Mouse (Mus musculus): Measurements from ENCODE around the gene Zfp282. TPM values are rescaled to one million over a fixed set of nuclear protein-coding genes. Genes with fewer than 3 reads are reported as not detected.
A peak's percentile ranks its signal among the peaks of the same experiment; 100 is the strongest.
"Not testable (repeated sequence)": the region's sequence is repeated elsewhere in the genome, so short reads cannot be mapped to it uniquely, and the experiment has no call there.

Gene Zfp282
- polyA plus RNA-seq, 1 experiment from 2014 or later = 26.5 TPM

DNA sequence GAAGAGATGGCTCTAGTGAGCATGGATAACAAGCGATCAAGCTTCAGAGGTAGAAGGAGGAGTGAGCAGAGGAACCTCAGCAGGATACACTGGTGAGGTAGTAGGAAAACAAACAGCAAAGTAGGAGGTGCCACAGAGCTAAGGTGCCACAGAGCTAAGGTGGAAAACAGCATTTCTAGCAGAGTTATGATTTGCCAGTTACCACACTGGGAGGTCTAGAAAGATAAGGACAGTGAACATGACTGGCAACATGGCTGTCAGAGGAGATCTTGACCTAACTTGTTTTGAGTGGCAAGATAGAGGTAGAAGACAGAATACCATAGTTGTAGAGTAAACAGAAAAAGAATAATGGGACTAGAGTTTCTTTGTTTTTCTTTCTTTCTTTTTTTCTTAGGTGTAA is 34.7 kb upstream of the Zfp282 start:
- no peaks in the 10 kb centered on the region for H3K9me3 ChIP-seq
- H3K4me2 ChIP-seq = no peak overlapping the region
- H3K4me1 ChIP-seq (replicated peaks) = no peaks in the 10 kb centered on the region
- no peak for ATAC-seq (ENCODE audit: insufficient number of reproducible peaks, insufficient read depth, low FRiP score, low TSS enrichment, low read depth)
- no peak overlapping the region for H3K9ac ChIP-seq (replicated peaks)
- no peak overlapping the region for H3K27ac ChIP-seq
- no peaks in the 10 kb centered on the region for H3K27me3 ChIP-seq
- H3K4me3 ChIP-seq (replicated peaks) = no peak overlapping the region
- 92% methylated on average over 1 of the region's 1 CpGs for WGBS
- peaks cover 14% of the 10 kb centered on the region; the same call in 1 of the 2 replicates for H3K36me3 ChIP-seq

DNA sequence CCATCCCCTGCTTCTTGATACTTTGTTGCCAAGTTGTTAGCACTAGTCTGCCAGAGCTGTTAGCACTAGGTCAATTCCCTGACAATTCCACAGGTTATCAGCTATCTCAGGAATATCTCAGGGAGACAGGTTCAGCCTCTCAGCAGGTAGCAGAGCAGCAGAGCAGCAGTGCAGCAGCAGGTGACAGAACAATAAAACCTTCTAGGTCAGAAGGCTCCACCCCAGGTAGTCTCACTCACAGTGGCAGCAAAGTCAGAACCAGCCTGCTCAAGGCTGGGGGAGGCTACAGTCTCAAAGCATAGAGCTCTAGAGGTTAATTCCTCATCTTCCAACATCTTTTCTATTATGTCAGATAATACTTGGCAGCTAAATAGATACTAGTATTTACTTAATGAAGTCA is 31.2 kb upstream of the Zfp282 start:
- Histone ChIP-seq H3K9ac (replicated peaks) (no peak overlapping the region), H3K9me3 (no peaks in the 10 kb centered on the region), H3K36me3 (peaks cover 12% of the 10 kb centered on the region; the same call in 1 of the 2 replicates), H3K4me2 (no peak overlapping the region), H3K4me1 (replicated peaks) (no peaks in the 10 kb centered on the region), H3K4me3 (replicated peaks) (no peak overlapping the region), H3K27ac (no peak overlapping the region), H3K27me3 (no peaks in the 10 kb centered on the region)
- no peak for ATAC-seq (ENCODE audit: insufficient number of reproducible peaks, insufficient read depth, low FRiP score, low TSS enrichment, low read depth)

DNA sequence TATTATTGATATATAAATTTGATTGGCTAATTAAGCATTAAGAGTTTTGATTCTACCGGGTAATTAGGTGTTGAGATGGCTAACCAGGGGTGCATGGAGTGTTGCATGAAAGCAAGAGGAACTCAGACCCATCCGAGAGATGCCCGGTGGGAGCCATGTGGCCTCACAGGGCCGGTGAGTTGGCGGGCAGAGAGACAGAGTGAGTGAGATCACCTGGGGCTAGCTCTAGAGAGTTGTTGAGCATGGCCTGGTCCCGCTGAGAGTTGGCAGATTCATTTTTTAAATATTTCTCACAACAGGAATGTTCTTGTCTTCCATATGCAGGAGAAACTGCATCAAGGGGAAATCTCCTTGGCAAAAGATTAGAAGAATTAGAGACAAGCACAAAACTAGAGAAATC is 19.8 kb upstream of the Zfp282 start:
- WGBS = 93% methylated on average over 6 of the region's 6 CpGs
- Histone ChIP-seq H3K4me2 (no peak overlapping the region), H3K4me1 (replicated peaks) (no peaks in the 10 kb centered on the region), H3K9ac (replicated peaks) (no peak overlapping the region), H3K27me3 (no peaks in the 10 kb centered on the region), H3K9me3 (no peaks in the 10 kb centered on the region), H3K4me3 (replicated peaks) (no peak overlapping the region), H3K36me3 (peaks cover 34% of the 10 kb centered on the region), H3K27ac (no peak overlapping the region)
- no peak for ATAC-seq (ENCODE audit: insufficient number of reproducible peaks, insufficient read depth, low FRiP score, low TSS enrichment, low read depth)

DNA sequence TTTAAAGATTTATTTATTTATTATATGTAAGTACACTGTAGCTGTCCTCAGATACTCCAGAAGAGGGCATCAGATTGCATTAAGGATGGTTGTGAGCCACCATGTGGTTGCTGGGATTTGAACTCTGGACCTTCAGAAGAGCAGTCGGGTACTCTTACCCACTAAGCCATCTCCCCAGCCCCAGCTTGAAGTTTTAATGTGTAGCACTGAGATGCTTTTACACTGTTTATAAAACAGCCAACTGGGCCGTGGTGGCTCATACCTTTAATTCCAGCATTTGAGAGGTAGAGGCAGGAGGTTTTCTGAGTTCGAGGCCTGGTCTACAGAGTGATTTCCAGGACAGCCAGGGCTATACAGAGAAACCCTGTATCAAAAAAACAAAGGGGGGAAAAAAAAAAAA is 19.3 kb upstream of the Zfp282 start:
- H3K9me3 ChIP-seq; H3K27ac ChIP-seq; ATAC-seq (ENCODE audit: insufficient number of reproducible peaks, insufficient read depth, low FRiP score, low TSS enrichment, low read depth); H3K4me2 ChIP-seq; H3K9ac ChIP-seq (replicated peaks); H3K4me1 ChIP-seq (replicated peaks); H3K4me3 ChIP-seq (replicated peaks); H3K27me3 ChIP-seq: not testable (repeated sequence)
- peaks cover 35% of the 10 kb centered on the region for H3K36me3 ChIP-seq
- WGBS = 93% methylated on average over 3 of the region's 3 CpGs

DNA sequence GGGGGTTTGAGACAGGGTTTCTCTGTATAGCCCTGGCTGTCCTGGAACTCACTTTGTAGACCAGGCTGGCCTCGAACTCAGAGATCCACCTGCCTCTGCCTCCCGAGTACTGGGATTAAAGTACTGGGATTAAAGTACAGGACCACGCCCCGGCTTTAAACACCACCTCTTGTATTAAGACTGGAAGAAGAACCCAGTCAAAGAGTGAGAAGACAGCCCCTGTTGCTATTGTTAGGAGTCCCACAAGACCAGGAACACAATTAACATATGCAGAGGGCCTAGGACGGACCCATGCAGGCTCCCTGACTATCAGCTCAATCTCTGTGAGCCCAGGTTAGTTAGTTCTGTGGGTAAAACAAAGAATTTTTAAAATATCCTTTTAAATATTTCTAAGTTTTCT is 4.7 kb upstream of the Zfp282 start:
- no peak for ATAC-seq (ENCODE audit: insufficient number of reproducible peaks, insufficient read depth, low FRiP score, low TSS enrichment, low read depth)
- Histone ChIP-seq H3K4me1 (replicated peaks) (no peaks in the 10 kb centered on the region), H3K4me3 (replicated peaks) (no peak overlapping the region), H3K9ac (replicated peaks) (no peak overlapping the region), H3K9me3 (no peaks in the 10 kb centered on the region), H3K27ac (no peak overlapping the region), H3K4me2 (no peak overlapping the region), H3K36me3 (peaks cover 12% of the 10 kb centered on the region), H3K27me3 (no peaks in the 10 kb centered on the region)
- WGBS = 88% methylated on average over 5 of the region's 5 CpGs

DNA sequence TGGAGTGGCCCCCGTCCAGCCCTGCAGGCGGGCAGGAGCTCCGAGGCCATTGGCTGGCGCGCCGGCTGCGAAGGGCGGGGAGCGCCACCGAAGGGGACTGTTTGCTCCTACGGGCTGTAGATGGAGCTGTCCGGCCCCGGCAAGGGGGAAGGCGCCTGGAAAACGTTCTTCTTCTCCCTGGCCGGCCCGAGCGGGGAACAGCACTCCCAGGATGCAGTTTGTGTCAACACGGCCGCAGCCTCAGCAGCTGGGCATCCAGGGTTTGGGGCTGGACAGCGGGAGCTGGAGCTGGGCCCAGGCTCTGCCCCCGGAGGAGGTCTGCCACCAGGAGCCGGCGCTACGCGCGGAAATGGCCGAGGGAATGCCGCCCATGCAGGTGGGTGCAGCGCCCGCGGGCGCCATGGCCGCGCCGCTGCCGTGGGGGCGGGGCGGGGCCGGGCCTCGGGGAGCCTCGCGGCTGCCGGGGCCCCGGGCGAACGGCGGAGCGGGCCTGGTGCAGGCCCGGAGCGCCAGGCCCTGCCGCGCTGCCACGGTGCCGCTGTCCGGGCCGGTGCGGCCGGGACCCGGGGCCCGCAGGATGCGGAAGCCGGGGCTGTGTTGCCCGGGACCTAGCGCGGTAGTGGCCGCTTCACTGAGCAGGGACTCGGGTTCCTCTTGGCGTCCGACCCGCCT is 593 bp downstream of the Zfp282 start:
- no peaks in the 10 kb centered on the region for H3K27me3 ChIP-seq
- peak; percentile 93 for ATAC-seq (ENCODE audit: insufficient number of reproducible peaks, insufficient read depth, low FRiP score, low TSS enrichment, low read depth)
- H3K4me3 ChIP-seq (replicated peaks) = peak overlapping the region; percentile 91
- H3K27ac ChIP-seq = peak overlapping the region; percentile 99
- peak overlapping the region; percentile 89 for H3K4me2 ChIP-seq
- H3K9ac ChIP-seq (replicated peaks) = peak overlapping the region; percentile 98
- H3K4me1 ChIP-seq (replicated peaks) = peaks cover 15% of the 10 kb centered on the region
- 1% methylated on average over 69 of the region's 71 CpGs for WGBS
- H3K9me3 ChIP-seq = no peaks in the 10 kb centered on the region
- H3K36me3 ChIP-seq = peaks cover 34% of the 10 kb centered on the region

DNA sequence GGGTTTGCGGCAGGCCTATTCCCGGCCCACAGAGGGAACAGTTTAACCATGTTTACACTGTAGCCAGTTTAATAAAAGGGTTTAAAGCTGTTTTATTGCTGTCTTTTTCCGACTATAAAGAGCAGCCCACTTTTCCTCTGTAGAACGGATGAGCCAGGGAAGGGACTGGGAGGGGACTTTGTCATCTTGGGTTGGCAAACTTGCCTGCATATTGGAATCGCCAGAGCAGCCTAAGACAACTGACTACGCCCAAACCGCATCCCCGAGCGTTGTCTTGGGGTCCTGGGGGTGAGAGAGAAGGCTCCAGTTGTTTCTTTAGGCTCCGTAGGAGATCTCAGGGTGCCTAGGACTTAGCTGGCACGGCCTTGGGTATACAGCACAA is 1.1 kb downstream of the Zfp282 start:
- under 1% methylated on average over 11 of the region's 11 CpGs for WGBS
- peak overlapping the region; percentile 91 for H3K4me3 ChIP-seq (replicated peaks)
- no peaks in the 10 kb centered on the region for H3K9me3 ChIP-seq
- peak overlapping the region; percentile 89 for H3K4me2 ChIP-seq
- H3K4me1 ChIP-seq (replicated peaks) = peaks cover 15% of the 10 kb centered on the region
- no peak for ATAC-seq (ENCODE audit: insufficient number of reproducible peaks, insufficient read depth, low FRiP score, low TSS enrichment, low read depth)
- H3K9ac ChIP-seq (replicated peaks) = peak overlapping the region; percentile 98
- peaks cover 39% of the 10 kb centered on the region for H3K36me3 ChIP-seq
- peak overlapping the region; percentile 99 for H3K27ac ChIP-seq
- no peaks in the 10 kb centered on the region for H3K27me3 ChIP-seq

DNA sequence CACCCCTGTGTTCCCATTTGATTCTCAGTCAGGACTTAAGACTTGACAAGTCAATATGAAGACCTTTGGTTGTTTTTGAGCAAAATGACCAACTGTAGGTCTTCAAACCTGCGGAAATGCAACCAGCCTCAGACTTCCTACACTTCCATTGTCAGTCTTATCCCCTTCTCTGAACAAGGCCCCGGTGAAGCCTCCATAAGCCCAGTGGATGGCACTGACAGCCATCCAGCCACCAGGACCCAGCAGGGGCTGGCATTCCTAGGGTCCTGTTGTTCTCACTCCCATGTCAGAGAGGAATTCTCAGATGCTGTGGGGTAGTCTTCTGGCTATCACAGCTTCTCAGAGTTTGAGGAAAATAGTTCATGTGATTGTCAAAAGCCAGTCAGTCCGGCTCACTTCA is 1.6 kb downstream of the Zfp282 start:
- peak overlapping the region; percentile 91 for H3K4me3 ChIP-seq (replicated peaks)
- peaks cover 44% of the 10 kb centered on the region for H3K36me3 ChIP-seq
- H3K4me2 ChIP-seq = peak overlapping the region; percentile 89
- WGBS = 50% methylated on average over 3 of the region's 3 CpGs
- H3K9ac ChIP-seq (replicated peaks) = peak overlapping the region; percentile 98
- ATAC-seq (ENCODE audit: insufficient number of reproducible peaks, insufficient read depth, low FRiP score, low TSS enrichment, low read depth) = no peak
- no peak overlapping the region; the same call in 1 of the 2 replicates for H3K27ac ChIP-seq
- no peaks in the 10 kb centered on the region for H3K27me3 ChIP-seq
- H3K4me1 ChIP-seq (replicated peaks) = peaks cover 15% of the 10 kb centered on the region
- no peaks in the 10 kb centered on the region for H3K9me3 ChIP-seq

DNA sequence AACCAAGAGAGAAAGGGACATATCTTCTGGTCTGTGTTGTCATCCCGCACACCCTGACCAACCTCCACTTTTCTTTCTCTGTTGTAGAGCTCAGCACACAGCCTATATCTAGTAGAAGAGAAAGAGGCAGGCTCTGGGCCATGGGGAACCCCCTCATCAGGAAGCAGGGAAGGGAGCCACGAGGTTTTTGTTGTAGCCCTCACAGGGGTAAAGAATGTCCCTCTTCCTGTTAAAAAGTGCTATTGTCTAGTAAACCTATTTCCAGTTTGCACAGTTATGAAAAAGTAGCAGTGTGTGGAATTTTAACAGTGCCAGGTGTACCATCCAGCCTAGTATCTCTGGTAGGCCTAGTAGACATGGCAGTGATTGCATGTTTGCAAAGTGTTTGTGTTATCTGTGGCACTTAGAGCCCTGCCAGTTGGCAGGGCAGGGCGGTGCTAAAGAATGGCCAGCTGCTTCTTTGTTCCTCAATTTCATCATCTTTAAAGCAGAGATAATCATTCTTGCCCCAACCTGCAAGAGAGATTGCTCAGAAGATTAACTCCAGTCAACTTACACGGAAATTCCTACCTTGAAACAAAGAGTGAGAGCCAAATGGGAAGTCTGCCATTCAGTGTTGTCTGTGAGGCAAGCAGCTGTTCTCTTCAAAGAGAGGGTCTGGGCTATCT is 2.2 kb downstream of the Zfp282 start:
- Histone ChIP-seq H3K27ac (no peak overlapping the region), H3K4me2 (peak overlapping the region; percentile 89), H3K4me3 (replicated peaks) (peak overlapping the region; percentile 91), H3K9me3 (no peaks in the 10 kb centered on the region), H3K27me3 (no peaks in the 10 kb centered on the region), H3K9ac (replicated peaks) (peak overlapping the region; percentile 98), H3K36me3 (peaks cover 50% of the 10 kb centered on the region), H3K4me1 (replicated peaks) (peaks cover 15% of the 10 kb centered on the region)
- WGBS = 81% methylated on average over 4 of the region's 4 CpGs
- ATAC-seq (ENCODE audit: insufficient number of reproducible peaks, insufficient read depth, low FRiP score, low TSS enrichment, low read depth) = no peak

DNA sequence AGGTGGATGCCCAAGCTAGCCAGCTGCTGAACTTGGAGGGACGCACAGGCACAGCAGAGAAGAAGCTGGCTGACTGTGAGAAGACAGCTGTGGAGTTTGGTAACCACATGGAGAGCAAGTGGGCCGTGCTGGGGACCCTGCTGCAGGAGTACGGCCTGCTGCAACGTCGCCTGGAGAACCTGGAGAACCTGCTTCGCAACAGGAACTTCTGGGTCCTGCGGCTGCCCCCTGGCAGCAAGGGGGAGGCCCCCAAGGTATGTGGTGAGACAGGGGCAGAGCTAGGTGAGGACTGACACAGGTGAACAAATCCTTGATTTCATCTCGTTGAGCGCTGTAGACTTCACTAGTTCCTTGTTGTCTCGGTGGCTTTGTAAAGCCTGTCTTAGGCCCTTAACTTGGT is 3.2 kb downstream of the Zfp282 start:
- 88% methylated on average over 10 of the region's 10 CpGs for WGBS
- Histone ChIP-seq H3K36me3 (peaks cover 59% of the 10 kb centered on the region), H3K27ac (no peak overlapping the region), H3K4me2 (no peak overlapping the region), H3K4me1 (replicated peaks) (peaks cover 15% of the 10 kb centered on the region), H3K27me3 (no peaks in the 10 kb centered on the region), H3K9ac (replicated peaks) (no peak overlapping the region), H3K9me3 (no peaks in the 10 kb centered on the region), H3K4me3 (replicated peaks) (no peak overlapping the region)
- ATAC-seq (ENCODE audit: insufficient number of reproducible peaks, insufficient read depth, low FRiP score, low TSS enrichment, low read depth) = no peak

DNA sequence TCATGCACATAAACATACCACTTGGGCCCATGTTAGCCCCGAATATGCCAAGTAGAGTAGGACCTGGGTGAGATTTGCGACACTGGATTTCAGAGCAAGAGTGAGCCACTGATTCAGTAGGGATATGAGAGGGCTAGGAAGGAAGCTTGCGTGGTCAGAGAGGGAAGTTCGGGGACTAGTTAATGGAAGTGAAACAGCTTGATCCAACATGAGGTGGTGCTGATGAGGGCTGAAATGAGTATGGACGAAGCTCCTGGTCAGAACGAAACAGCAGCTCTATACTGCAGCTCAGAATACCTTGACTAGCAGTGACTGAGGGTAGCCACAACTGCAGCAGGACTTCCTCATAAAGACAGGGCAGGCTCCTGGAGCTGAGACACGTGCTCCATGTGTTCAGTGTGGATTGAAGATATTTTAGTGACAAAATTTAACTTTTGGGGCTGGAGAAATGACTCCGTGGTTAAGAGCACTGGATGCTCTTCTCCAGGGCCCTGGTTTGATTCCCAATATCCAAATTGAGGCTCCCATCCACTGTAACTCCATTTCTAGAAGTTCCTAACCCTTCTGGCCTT is 11.9 kb downstream of the Zfp282 start:
- H3K27ac ChIP-seq = no peak overlapping the region
- H3K9ac ChIP-seq (replicated peaks) = no peak overlapping the region
- WGBS = 89% methylated on average over 8 of the region's 8 CpGs
- no peak overlapping the region for H3K4me2 ChIP-seq
- H3K9me3 ChIP-seq = no peaks in the 10 kb centered on the region
- H3K36me3 ChIP-seq = peaks cover 95% of the 10 kb centered on the region
- no peaks in the 10 kb centered on the region for H3K4me1 ChIP-seq (replicated peaks)
- no peak for ATAC-seq (ENCODE audit: insufficient number of reproducible peaks, insufficient read depth, low FRiP score, low TSS enrichment, low read depth)
- H3K4me3 ChIP-seq (replicated peaks) = no peak overlapping the region
- no peaks in the 10 kb centered on the region for H3K27me3 ChIP-seq
